Mouse (Mus musculus) bone marrow macrophage, adult 2 months (primary cell): ENCODE measurements around the gene Mmp2.

Experiments
- CTCF ChIP-seq: IDR thresholded peaks from 2 replicates; pipeline ENCODE4 v1.5.1; 2012; ENCODE audit warnings: low read depth, mild to moderate bottlenecking, low read length, moderate library complexity
- POLR2A ChIP-seq: IDR thresholded peaks from 2 replicates; pipeline ENCODE4 v1.6.1; 2012; ENCODE audit warnings: mild to moderate bottlenecking, low read depth, low read length, borderline replicate concordance

- TF ChIP-seq CTCF (no peak), POLR2A (no peak)
Observed at GRCm38 (mm10) chr8:92856273-92856986, 29.3 kb downstream of the Mmp2 start.
